Mouse (Mus musculus) heart, embryonic 14.5 days (tissue): ENCODE results near the gene Dlgap4. TPM values are rescaled to one million over a fixed set of nuclear protein-coding genes. Genes with fewer than 3 reads are reported as not detected.

ENCODE experiments used
- ATAC-seq: fragments of 200-750 bp; cut with Nextera tagmentation; 2 replicates; pipeline ENCODE4 v1.8.0; 2017; ENCODE audit warnings: low read depth, moderate TSS enrichment; ENCODE audit not compliant: insufficient number of reproducible peaks, insufficient read depth, low FRiP score
- H3K27ac ChIP-seq, 2 experiments: fragments of 200-500 bp in 1 of 2; fragments of 300-500 bp in 1 of 2; sonication (generic) in 1 of 2; replicated peaks in 1 of 2; 2 replicates each; pipeline ENCODE4 v1.5.1; 2012 to 2014; ENCODE audit warnings: low read depth in 2 of 2, low read length in 2 of 2, control low read depth in 1 of 2, mild to moderate bottlenecking in 1 of 2, mixed read lengths in 1 of 2; ENCODE audit not compliant: control insufficient read depth in 1 of 2, insufficient read depth in 1 of 2
- H3K27me3 ChIP-seq: fragments of 300-500 bp; sonication (generic); 2 replicates; pipeline ENCODE4 v1.6.1; 2014; ENCODE audit warnings: mild to moderate bottlenecking, low read length, control low read depth; ENCODE audit not compliant: control insufficient read depth, insufficient read depth
- H3K36me3 ChIP-seq: fragments of 300-500 bp; sonication (generic); 2 replicates; pipeline ENCODE4 v1.6.1; 2014; ENCODE audit warnings: mild to moderate bottlenecking, control low read depth, low read length, mixed read lengths; ENCODE audit not compliant: control insufficient read depth, insufficient read depth
- H3K4me1 ChIP-seq, 2 experiments: fragments of 200-500 bp in 1 of 2; fragments of 300-500 bp in 1 of 2; sonication (generic) in 1 of 2; 2 replicates each; pipeline ENCODE4 v1.6.1; 2012 to 2014; ENCODE audit warnings: low read length in 2 of 2, control low read depth in 1 of 2, mixed read lengths in 1 of 2; ENCODE audit not compliant: control insufficient read depth in 2 of 2, insufficient read depth in 2 of 2
- H3K4me2 ChIP-seq: fragments of 300-500 bp; sonication (generic); 2 replicates; pipeline ENCODE4 v1.6.1; 2014; ENCODE audit warnings: mild to moderate bottlenecking, low read length
- H3K4me3 ChIP-seq, 2 experiments: fragments of 200-500 bp in 1 of 2; fragments of 300-500 bp in 1 of 2; sonication (generic) in 1 of 2; 2 replicates each; pipeline ENCODE4 v1.5.1; 2012 to 2014; ENCODE audit warnings: low read length in 2 of 2, mild to moderate bottlenecking in 2 of 2, control low read depth in 1 of 2, low read depth in 1 of 2, moderate library complexity in 1 of 2; ENCODE audit not compliant: control insufficient read depth in 1 of 2, insufficient read depth in 1 of 2
- H3K9ac ChIP-seq: fragments of 300-500 bp; sonication (generic); 2 replicates; pipeline ENCODE4 v1.6.1; 2014; ENCODE audit warnings: mild to moderate bottlenecking, low read length
- H3K9me3 ChIP-seq: fragments of 300-500 bp; sonication (generic); 2 replicates; pipeline ENCODE4 v1.6.1; 2016; ENCODE audit warnings: low read length, control low read depth; ENCODE audit not compliant: control insufficient read depth
- WGBS: fragments of 180-500 bp; shearing (Covaris S2); extraction: QIAGEN DNeasy Blood & Tissue Kit; methylation state at CpG from one replicate; pipeline ENCODE4 v1.1.7; 2014; 5-methylcytosine and 5-hydroxymethylcytosine counted together
- polyA plus RNA-seq: library from polyadenylated mRNA; unstranded; fragments of >200 nt; fragmentation: Nextera tagmentation; extraction: Ambion mirVana; gene quantifications from 2 replicates; pipeline ENCODE4 v1.2.1, GENCODE M21; 2014

Gene Dlgap4
- polyA plus RNA-seq, 1 experiment from 2014 or later = 57.6 TPM

DNA sequence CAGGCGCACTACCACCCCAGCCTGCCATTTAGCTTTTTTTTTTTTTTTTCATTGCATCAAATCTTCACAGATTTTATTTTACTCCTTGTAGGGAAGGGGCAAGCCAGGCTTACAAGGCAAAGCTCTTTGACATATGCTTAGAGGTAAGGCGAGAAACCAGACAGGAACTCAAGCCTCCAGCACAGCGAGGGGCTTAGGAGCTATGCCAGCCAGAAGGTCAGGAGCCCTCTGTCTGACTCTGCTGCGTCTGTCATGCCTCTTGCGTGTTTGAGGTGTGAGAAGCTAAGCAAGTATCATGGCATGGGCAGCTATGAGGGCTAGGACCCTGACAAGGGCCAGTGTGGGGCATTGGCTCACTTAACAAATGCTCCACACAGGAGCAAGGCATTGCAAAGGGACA, 53.8 kb downstream of the Dlgap4 start:
- Histone ChIP-seq H3K27ac (no peak overlapping the region), H3K36me3 (no peaks in the 10 kb centered on the region), H3K9me3 (no peaks in the 10 kb centered on the region), H3K4me1 (no peaks in the 10 kb centered on the region), H3K4me2 (no peak overlapping the region), H3K9ac (no peak overlapping the region), H3K4me3 (no peak overlapping the region), H3K27me3 (peaks cover 30% of the 10 kb centered on the region)
- no peak for ATAC-seq
- 66% methylated on average over 5 of the region's 5 CpGs for WGBS

DNA sequence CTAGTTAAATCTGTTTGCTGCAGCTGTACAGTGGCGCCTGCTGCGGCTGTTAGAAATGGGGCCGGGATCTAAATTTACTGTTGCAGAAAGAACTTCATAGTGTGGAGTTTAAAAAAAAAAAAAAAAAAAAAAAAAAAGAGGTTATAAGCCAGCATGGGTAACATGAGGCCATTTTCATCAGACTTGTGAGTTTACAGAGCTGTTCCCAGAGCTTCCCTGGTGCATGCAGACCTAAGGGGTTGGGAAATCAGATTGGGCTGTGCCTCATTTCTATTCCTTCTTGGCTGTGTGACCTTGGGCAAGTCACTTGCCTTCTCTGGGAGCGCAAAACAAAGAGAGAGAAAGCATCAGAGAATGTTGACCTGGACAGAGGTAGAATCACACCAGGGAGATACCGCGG, 55.1 kb downstream of the Dlgap4 start:
- Histone ChIP-seq H3K4me1 (no peaks in the 10 kb centered on the region), H3K9ac (no peak overlapping the region), H3K4me3 (no peak overlapping the region), H3K27ac (no peak overlapping the region), H3K36me3 (no peaks in the 10 kb centered on the region), H3K27me3 (peaks cover 18% of the 10 kb centered on the region), H3K9me3 (no peaks in the 10 kb centered on the region), H3K4me2 (no peak overlapping the region)
- WGBS = 77% methylated on average over 6 of the region's 6 CpGs
- no peak for ATAC-seq

DNA sequence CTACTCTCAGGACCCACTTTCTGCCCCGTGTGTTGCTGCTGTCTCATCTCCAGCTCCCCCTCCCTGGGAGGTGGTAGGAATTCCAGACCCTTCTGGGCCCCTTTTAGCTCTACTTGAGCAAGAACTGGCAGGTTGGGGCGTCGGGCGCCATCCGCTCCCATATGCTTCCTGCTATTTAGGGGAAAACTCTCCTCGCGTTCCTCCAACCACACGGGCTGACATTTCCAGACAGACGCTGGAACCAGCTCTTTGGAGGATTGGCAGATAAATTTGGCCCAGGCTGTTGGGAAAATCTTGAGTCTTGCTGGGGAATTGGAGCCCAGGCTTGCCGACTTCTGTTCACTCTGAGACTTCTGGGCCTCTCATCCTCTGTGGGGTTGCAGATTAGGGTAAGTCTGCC, 59.8 kb downstream of the Dlgap4 start:
- no peaks in the 10 kb centered on the region for H3K36me3 ChIP-seq
- no peak overlapping the region for H3K27ac ChIP-seq
- no peak overlapping the region for H3K4me2 ChIP-seq
- H3K9ac ChIP-seq = no peak overlapping the region
- H3K9me3 ChIP-seq = no peaks in the 10 kb centered on the region
- no peak overlapping the region for H3K4me3 ChIP-seq
- no peaks in the 10 kb centered on the region for H3K4me1 ChIP-seq
- WGBS = 70% methylated on average over 10 of the region's 10 CpGs
- ATAC-seq = no peak
- no peaks in the 10 kb centered on the region for H3K27me3 ChIP-seq

DNA sequence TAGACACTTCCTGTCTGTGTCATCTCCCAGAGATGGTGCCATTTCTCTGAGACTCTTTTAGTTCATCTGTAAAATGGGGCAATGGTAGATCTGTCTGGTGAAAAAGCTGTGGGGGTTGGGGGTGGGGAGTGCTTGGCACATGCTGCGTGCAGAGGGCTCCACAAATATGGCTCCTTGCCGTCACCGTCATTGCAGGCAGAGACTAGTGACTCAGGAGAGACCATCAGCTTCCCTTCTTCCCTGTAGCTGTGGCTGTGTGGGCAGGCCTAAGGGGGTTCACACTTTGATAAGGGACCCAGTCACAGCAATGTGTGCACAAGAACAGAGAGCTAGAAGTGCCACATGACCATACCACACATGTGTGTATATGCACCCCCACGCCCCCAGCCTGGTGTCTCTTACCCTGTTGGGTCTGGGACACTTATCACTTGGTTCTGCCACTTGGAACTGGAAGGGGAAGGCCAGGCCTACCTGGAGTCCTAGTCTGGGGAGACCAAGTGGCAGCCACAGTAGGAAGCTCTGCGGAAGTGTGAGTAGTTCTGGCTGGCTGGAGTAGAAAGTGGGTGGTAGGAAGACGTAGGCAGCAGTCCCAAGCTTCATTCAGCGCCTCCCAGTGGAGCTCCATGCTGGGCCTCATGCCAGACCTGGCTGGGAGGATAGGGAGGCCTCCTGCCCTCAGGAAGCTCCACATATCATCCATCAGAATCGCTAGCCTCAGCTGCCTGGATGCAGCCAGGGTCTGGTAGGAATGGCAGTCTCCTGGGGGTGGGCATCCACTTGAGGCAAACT, 60.6 kb downstream of the Dlgap4 start:
- Histone ChIP-seq H3K27me3 (no peaks in the 10 kb centered on the region), H3K36me3 (no peaks in the 10 kb centered on the region), H3K4me1 (no peaks in the 10 kb centered on the region), H3K9me3 (no peaks in the 10 kb centered on the region), H3K4me3 (no peak overlapping the region), H3K9ac (no peak overlapping the region), H3K4me2 (no peak overlapping the region), H3K27ac (no peak overlapping the region)
- WGBS = 69% methylated on average over 8 of the region's 8 CpGs
- ATAC-seq = no peak

DNA sequence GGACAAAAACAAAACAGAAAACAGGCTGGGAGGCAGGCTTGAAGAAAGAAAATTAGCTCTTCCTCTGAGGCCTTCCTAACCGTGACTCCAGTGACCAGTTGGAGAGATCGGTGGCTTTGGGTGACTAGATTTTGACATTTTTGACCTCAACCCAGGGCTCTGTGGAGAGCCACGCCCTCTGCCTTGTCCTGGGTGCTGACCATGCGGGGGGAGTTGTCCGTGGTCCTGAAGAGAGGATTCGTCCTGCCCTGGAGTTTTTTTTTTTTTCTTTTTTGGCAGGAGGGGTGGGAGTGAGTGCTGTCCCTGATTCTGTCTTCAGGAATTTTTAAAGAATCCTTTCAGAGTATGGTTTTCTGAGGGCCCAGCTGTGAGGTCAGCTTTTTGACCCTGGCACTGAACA, 63.4 kb downstream of the Dlgap4 start:
- no peak overlapping the region for H3K4me2 ChIP-seq
- H3K27me3 ChIP-seq = no peaks in the 10 kb centered on the region
- no peak overlapping the region for H3K9ac ChIP-seq
- ATAC-seq = no peak
- H3K36me3 ChIP-seq = no peaks in the 10 kb centered on the region
- H3K4me1 ChIP-seq = peaks cover 0 to 2% of the 10 kb centered on the region in 2 experiments; a peak in 1 of 4 replicates
- H3K4me3 ChIP-seq = no peak overlapping the region
- H3K27ac ChIP-seq = no peak overlapping the region
- WGBS = 8% methylated on average over 6 of the region's 6 CpGs
- H3K9me3 ChIP-seq = no peaks in the 10 kb centered on the region

DNA sequence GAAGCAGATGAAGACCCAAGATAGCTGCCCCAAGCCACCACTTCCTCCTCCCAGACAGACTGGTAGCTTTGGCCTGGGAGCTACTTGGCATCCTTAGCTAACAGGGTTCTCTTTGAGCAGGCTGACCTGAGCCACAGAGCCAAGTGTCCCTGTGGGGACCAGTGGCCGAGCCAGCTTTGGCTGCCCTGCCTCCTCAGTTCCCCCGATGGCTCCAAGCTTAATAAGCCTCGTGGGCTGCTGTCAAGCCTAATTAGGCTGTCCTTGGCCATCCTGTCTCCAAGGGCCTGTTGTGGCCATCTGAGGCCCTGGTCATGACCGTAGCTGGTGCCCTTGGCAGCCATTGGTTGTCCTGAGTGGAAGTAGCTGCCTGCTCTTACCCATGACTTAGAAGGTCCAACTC, 64.6 kb downstream of the Dlgap4 start:
- no peak overlapping the region for H3K4me3 ChIP-seq
- no peak overlapping the region for H3K9ac ChIP-seq
- 73% methylated on average over 4 of the region's 4 CpGs for WGBS
- H3K27ac ChIP-seq = no peak overlapping the region
- ATAC-seq = no peak
- H3K36me3 ChIP-seq = no peaks in the 10 kb centered on the region
- H3K4me1 ChIP-seq = peaks cover 2 to 6% of the 10 kb centered on the region in 2 experiments; a peak in 2 of 4 replicates
- H3K27me3 ChIP-seq = no peaks in the 10 kb centered on the region
- no peaks in the 10 kb centered on the region for H3K9me3 ChIP-seq
- no peak overlapping the region for H3K4me2 ChIP-seq

DNA sequence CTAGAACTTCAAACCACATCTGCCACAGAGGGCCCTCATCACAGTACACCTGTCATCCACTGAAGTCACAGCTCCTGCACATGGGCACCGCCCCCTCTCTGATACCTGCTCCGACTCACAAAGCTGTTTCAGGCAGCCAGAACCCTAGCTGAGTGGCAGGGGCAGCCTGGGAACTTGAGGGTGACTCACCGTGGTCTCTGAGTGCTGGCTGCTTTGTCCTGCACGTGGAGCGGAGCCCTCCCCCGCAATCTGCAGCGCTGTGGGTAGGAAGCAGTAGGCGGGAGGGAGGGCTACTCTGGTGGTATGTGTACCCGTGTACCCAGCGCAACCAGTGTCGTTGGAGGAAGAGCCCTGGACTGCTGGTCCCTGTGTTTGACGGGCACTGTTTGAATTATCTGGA, 69.5 kb downstream of the Dlgap4 start:
- no peak for ATAC-seq
- H3K36me3 ChIP-seq = no peaks in the 10 kb centered on the region
- 40% methylated on average over 12 of the region's 12 CpGs for WGBS
- no peak overlapping the region for H3K27ac ChIP-seq
- no peak overlapping the region for H3K4me3 ChIP-seq
- no peak overlapping the region for H3K9ac ChIP-seq
- H3K27me3 ChIP-seq = peaks cover 13% of the 10 kb centered on the region
- H3K4me1 ChIP-seq = peaks cover 6 to 8% of the 10 kb centered on the region in 2 experiments; a peak in 2 of 4 replicates
- H3K9me3 ChIP-seq = no peaks in the 10 kb centered on the region
- H3K4me2 ChIP-seq = no peak overlapping the region

DNA sequence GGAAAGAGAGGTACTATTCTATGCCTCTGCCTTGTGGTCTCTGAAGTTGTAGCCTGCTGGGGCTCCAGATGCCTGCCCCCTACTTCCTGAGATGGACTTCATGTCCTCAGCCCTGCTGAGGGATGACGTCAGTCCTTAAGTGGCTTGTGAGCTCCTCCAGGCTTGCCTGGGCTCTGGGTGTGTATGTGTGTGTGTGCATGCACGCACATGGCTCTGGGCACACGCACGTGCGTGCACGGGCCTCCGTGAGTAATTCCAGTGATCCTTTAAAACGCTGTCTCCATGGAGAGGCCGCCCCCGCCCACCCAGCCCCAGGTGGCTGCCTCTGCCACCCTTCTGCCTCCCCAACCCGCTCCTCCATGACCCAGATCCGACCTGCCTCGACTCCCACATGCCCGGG, 72.5 kb downstream of the Dlgap4 start:
- 69% methylated on average over 14 of the region's 14 CpGs for WGBS
- Histone ChIP-seq H3K4me2 (no peak overlapping the region), H3K9ac (no peak overlapping the region), H3K36me3 (no peaks in the 10 kb centered on the region), H3K27ac (no peak overlapping the region), H3K9me3 (no peaks in the 10 kb centered on the region), H3K4me1 (peaks cover 6 to 8% of the 10 kb centered on the region in 2 experiments; a peak in 2 of 4 replicates), H3K4me3 (no peak overlapping the region), H3K27me3 (peaks cover 32% of the 10 kb centered on the region)
- no peak for ATAC-seq
